Mouse (Mus musculus) left cerebral cortex, adult 2 months (tissue): ENCODE results near the gene Gabbr2. TPM values are rescaled to one million over a fixed set of nuclear protein-coding genes. Genes with fewer than 3 reads are reported as not detected.

Source experiments
- DNase-seq, 2 experiments: peaks; one replicate each; pipeline ENCODE4 v3.0.0; 2021 to 2022; ENCODE audit warnings: low spot score in 2 of 2, mixed read lengths in 1 of 2; ENCODE audit errors: extremely low spot score in 1 of 2
- H3K27ac ChIP-seq: fragments of 200-600 bp; 2 replicates; pipeline ENCODE4 v1.8.1; 2022
- H3K4me3 ChIP-seq: fragments of 200-600 bp; 2 replicates; pipeline ENCODE4 v1.8.1; 2022
- CTCF ChIP-seq: fragments of 200-600 bp; IDR thresholded peaks from 2 replicates; pipeline ENCODE4 v1.8.1; 2022; ENCODE audit warnings: antibody characterized with exemption, mild to moderate bottlenecking, moderate library complexity
- intact Hi-C: fragments of 180-260 bp; cut with DNase I; formaldehyde crosslinking; loops from one replicate; pipeline ENCODE4 v1.15.1; 2025
- total RNA-seq, 2 experiments: library from RNA; stranded (reverse); gene quantifications; 2 replicates each; pipeline ENCODE4 v1.2.3; 2021

Gabbr2 gene
- total RNA-seq, 2 experiments from 2014 or later = 258 to 266 TPM

DNA sequence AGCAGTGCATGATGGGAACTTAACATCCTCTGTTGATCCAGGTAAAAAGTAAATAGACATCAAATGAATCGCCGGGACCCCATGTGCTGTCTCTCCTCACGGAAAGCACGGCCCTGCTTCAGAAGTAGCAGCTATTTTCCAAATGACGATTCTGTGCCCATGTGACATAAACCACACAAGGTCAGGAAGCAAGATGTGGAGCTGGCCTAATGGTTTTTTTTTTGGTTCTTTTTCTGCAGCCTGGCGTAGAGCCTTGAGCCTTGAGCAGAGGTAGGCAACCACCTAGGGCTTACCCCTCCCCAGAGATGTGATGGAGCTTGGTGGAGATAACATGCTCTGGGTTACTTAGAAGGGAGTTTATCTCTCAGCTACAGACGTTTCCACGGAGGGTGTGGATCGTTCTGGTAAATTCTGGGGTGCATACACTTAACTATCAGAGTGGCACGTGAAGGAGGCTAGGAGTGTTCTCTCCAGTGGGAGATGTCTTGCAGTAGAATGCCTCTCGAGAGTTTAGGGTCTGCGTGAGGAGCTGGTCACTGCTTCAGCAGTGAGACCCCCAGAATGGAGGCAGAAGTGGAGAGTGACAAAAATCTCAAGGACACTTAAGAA, 137.7 kb downstream of the Gabbr2 start:
- DNase-seq = no peak
- no peak for TF ChIP-seq CTCF
- intact Hi-C loops = no loop called here

DNA sequence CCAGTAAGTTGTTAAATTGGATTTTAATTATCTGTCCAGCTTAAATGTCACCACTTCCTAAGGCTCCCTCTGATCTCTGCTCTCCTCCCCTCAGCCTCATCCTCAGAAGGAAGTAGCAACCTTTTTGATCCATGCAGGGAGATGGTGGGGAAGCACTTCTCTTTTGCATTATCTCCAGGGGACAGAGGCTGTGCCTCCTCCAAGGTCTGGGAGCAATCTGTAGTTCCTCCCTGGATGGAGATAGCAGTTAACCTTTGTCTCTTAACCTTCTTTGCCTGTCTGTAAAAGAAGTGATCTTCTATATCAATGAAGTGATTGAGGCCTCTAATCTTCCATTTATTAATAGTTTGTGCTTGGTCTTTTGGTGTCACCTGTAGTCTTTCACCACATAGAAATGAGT, 143.9 kb downstream of the Gabbr2 start:
- TF ChIP-seq CTCF = no peak

More for the DNA sequence above, 137.7 kb downstream of the Gabbr2 start:
- Histone ChIP-seq H3K27ac (peak overlapping the region; percentile 16; the same call in 1 of the 2 replicates), H3K4me3 (no peak overlapping the region)

DNA sequence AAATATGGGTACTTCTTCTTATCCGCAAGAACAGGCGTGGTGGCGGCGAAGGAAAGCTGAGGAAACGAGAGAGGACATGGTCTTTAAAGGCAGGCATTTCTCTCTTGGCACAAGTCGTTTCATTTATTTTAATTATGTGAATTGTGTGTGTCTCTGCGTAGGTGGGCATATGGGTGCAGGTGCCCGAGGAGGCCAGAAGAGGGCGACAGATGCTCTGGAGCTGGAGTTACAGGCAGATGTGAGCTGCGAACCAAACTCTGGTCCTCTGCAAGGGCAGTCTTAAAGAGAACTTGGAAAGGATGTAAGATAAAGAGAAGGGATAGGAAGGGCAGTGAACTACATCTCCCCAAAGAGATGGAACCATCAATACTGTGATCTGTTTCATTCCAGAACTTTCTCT, 145.3 kb downstream of the Gabbr2 start:
- peak; percentile 15 for TF ChIP-seq CTCF
- intact Hi-C loops = no loop called here
- no peak overlapping the region for H3K27ac ChIP-seq
- H3K4me3 ChIP-seq = no peak overlapping the region
- no peak for DNase-seq

More for the DNA sequence above, 143.9 kb downstream of the Gabbr2 start:
- intact Hi-C loops = no loop called here
- Histone ChIP-seq H3K27ac (peak overlapping the region; percentile 44; the same call in 1 of the 2 replicates), H3K4me3 (no peak overlapping the region)
- no peak for DNase-seq

DNA sequence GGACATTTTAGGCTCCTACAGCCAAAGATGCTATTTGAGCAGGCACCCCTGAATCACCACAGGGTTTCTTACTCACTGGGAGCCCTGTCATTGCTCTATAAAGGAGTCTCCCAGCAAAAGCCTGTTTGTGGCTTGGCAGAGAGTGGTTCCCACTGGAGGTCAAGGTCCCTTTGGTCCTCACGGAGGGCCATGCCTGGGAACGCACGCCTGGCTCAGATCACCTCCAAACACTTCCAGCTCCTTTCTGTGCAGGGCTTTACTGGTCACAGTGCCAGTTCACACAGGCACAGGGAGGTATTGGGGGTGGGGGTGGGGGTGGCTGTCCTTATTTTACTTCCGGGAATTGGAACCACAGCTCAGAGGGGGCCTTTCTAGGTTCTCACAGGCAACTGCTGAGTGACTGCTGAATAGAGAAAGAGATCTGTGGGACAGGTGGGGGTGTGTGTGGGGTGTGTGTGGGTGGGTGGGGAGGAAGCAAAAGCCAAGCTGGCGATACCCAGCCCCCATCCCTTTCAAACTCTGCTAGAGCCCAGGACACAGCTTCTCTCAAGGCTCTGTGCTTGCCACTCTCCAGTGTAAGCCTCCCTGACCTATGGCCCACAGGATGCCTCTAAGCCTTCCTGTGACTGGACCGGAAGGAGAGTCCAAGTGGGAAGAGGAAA, 146.6 kb downstream of the Gabbr2 start:
- Histone ChIP-seq H3K4me3 (no peak overlapping the region), H3K27ac (peak overlapping the region; percentile 70)
- DNase-seq = no peak
- intact Hi-C loops = no loop called here
- TF ChIP-seq CTCF = no peak

DNA sequence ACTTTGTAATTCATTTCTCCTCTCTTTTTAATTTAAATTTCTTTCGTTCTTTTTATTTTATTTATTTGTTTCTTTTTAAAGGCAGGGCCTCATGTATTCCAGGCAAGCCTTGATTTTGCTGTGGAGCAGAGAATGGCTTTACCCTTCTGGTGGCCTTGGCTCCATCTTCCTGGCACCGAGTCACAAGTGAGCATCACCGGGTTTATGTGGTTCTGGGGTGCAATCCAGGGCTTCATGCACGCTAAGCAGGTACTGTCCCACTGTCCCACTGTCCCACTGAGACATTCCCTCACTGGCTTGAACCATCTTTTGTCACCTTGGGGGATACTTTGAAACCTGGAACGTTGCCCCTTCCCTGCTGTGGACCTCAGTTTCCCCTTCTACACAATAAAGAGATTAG, 147.1 kb downstream of the Gabbr2 start:
- TF ChIP-seq CTCF = no peak
- intact Hi-C loops = no loop called here
- no peak for DNase-seq
- Histone ChIP-seq H3K27ac (peak overlapping the region; percentile 70), H3K4me3 (no peak overlapping the region)

DNA sequence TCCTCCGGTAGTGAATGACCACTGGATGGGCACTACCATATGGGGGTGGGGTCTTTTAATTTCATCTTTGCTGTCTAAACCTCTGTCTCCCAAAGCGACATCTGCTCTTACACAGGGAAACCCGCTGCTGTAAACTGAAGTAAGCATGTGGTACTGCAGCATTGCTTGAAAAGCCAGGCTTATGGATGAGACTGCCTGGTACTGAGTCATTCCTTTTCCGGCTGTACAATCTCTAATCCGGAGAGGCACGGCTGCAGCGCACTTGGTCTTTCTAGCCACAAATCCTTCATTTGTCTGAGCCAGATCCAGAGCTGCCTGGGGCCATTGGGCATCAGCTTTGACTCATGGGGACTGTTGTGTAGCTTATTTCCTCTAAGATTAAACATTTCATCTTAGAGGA, 149.1 kb downstream of the Gabbr2 start:
- DNase-seq = no peak
- Histone ChIP-seq H3K27ac (peak overlapping the region; percentile 42), H3K4me3 (no peak overlapping the region)
- intact Hi-C loops = no loop called here
- TF ChIP-seq CTCF = no peak; the same call in 1 of the 2 replicates

DNA sequence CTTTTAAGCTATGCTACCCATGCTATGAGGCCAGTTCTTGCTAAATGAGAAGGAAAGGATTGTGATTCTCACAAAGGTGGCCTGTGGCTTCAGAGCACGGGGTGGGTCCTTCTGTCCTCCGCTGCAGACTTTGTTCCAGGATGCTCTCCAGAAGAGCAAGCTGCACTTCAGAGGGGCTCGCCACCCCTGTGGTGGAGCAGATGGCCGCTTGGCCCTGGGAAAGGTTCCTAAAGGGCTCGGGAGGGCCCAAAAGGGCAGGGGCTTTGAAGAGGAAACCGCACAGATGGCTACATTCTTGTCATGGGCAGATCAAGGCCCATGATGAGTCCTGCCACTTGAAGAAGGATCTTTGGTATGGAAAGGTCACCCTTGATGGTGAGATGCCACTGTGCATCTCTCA, 151.5 kb downstream of the Gabbr2 start:
- Histone ChIP-seq H3K27ac (peak overlapping the region; percentile 16), H3K4me3 (no peak overlapping the region)
- TF ChIP-seq CTCF = no peak
- intact Hi-C loops = no loop called here
- DNase-seq = no peak

DNA sequence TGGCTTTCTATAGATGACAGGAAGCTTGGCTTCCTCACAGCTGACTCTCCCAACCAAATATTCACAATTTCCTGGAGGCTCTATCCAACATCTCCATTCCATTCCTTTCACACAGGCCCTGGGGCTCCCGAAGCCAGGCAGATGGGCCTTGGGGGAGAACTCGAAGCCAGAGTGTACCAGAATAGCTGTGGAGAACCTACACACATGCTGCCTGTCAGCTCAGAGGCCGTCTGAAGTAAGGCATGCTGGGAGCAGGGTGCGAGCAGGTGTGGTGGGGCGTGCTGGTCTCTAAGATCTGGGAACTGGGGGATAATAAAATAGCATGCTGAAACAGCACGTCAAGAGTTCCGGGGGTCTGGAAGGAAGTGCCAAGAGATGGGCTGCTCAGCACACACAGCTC, 154.3 kb downstream of the Gabbr2 start:
- Histone ChIP-seq H3K4me3 (no peak overlapping the region), H3K27ac (peak overlapping the region; percentile 82)
- TF ChIP-seq CTCF = no peak; the same call in 1 of the 2 replicates
- peak in 1 of 2 experiments; percentile 53 for DNase-seq
- intact Hi-C loops = no loop called here

DNA sequence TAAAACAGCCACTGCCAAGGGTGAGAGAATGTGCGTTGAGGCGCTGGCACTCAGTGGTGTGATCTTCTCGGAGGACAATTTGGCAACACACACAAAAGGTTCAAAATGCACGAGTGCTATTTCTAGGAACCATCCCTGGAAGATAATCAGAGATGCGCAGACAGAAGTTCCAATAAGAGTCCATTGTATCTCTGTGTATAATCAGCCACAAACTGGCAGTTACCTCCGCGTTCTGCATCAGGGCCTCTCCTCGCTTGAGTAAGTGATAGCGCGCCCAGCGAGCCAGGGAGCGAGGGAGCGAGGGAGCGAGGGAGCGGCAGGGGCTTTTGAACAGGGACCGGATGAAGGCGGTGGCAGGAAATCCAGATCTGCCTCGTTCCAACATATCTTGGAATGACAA, 155.6 kb downstream of the Gabbr2 start:
- DNase-seq = no peak
- Histone ChIP-seq H3K4me3 (no peak overlapping the region), H3K27ac (peak overlapping the region; percentile 82)
- no peak for TF ChIP-seq CTCF
- intact Hi-C loops = no loop called here

DNA sequence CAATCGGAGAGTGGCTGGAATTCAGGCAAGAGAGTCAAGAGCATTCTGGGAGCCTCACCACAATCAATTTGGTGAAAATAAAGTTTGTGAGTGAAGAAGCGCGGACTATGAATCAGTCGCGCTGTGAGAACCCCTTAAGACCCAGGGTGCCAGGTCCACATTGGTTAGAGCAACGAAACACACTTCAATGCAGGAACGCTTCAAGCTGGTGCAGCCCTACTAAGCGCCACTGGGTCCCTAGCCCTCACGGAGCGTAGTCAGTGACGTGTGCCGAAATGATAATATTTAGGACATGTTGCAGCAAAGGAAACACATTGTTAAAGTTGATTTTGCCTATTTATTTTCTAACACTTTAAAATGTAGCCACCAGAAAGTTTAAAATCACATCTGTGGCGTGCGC, 156.6 kb downstream of the Gabbr2 start:
- intact Hi-C loops = no loop called here
- Histone ChIP-seq H3K27ac (peak overlapping the region; percentile 82), H3K4me3 (no peak overlapping the region)
- no peak for DNase-seq
- no peak for TF ChIP-seq CTCF

DNA sequence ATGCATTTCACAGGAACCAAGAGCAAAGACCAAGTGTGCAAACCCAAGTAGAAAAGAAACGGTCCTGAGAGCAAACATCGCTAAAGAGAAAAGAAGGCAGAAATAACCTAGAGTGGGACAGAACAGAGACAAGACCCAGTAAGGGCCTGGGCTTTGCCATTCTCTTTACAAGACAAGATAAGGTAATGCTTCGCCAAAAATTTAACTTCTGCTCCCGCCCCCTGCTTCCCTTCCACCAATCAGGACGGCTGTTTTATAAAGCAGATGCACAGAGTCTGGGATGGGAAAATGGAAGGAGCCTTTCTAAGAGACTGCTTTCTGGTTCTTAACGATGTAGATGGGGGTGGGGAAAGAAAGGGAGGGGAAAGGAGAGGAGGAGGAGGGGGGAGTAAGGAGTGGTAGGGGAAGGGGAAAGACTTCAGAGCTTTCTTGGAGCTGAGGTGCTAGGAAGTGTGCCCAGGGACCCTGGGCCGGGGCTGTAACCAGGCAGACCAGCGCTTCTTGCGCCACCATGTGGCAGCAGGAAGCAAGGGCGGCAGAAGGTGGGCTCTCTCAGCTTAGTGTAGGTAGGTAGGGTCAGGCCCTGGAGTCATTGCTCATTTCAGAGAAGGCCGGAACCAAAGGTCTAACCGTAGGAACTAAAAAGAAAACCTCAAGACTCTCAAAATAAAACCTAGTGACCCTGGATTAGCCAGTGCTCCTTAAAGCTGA, 158.7 kb downstream of the Gabbr2 start:
- Histone ChIP-seq H3K27ac (peak overlapping the region; percentile 54), H3K4me3 (no peak overlapping the region)
- no peak for DNase-seq
- TF ChIP-seq CTCF = peak; percentile 52
- intact Hi-C loops = no loop called here

DNA sequence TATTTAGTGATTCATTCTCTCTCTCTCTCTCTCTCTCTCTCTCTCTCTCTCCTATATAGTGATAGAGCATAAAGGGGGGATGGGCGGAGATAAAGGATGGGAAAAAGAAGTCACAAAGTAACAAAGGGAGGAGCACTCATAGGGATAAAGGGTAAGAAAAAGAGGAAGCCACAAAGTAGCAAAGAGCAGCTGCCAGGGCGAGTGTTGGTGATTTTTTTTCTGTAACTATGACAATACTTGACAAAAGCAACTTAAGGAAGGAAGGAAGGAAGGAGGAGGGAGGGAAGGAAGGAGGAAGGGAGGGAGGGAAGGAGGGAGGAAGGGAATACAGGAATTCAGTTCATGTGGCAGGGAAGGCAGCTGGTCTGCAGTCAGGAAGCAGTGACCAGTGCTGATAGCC, 162.0 kb downstream of the Gabbr2 start:
- DNase-seq = no peak
- no peak overlapping the region for H3K4me3 ChIP-seq
- intact Hi-C loops = loop anchor here (2.0 to 5.0 kb wide), 3 partner anchors 43 to 82 kb away; no protein-coding TSS in a partner anchor

More for the DNA sequence above, 162.0 kb downstream of the Gabbr2 start:
- TF ChIP-seq CTCF = no peak
- no peak overlapping the region for H3K27ac ChIP-seq
